Mouse (Mus musculus): ENCODE results near the gene Sh3d21.

Gene Sh3d21

DNA sequence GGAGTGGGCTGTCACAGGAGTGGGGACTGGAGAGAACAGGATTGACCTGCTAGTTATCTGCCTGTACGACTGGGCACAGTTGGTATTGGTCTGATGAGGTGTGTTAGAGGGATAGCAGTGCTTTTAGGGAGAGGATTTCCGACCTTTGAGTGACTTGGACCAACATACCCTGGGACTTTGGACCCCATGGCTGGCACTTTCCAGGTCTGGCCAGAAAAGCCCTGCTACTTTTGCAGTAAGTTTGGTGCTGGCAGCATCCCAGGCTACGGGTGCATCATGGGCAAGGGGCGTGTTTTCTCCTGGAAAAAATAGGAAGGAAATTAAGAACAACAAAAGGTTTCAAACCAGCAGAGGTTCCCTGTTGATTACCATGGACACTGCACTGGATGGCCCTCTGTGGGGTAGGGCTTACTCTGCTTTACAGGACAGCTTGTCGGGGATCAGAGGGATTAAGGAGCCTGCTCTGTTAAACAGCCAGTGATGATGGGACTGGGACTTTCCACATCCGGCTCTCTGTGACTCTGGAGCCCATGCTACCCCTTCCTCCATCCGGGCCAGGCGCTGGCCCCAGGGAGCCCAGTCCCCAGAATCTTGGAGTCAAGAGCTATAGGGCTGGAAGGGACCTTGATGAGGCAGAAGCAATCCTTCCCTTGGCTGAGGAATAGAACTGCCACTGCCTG is 55.1 kb downstream of the Sh3d21 start:
- no peak for DNase-seq (ENCODE audit: low read depth)

DNA sequence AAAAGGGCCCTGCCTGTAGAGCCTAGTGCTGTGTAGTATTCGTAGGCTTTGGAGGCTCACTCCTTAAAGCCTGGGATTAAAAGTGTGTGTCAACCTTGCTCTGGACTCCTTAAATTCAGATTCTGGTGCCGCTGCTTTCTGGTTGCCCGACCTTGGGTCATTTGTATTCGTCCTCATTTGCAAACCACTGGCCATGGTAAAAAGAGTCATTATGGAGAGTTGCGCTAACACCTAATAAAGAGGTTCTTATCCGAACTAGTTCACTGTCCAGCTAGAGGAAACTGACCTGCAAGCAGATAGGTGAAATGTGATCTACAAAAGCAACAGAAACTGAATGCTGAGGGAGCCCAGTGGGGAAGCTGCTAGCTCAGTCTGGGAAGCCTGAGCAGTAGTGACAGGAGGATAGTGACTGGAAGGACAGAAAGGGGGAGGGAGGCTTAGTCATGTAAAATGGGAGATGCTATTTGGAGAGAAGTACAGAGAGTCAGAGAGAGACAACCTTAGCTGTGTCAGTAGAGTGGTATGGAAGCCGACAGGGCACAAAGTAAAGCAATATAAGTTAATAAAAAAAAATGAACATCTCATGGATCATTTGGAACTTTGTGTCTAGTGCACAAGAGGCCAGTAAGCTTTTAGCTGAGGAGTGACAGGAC is 58.0 kb downstream of the Sh3d21 start:
- no peak for DNase-seq (ENCODE audit: low read depth)

DNA sequence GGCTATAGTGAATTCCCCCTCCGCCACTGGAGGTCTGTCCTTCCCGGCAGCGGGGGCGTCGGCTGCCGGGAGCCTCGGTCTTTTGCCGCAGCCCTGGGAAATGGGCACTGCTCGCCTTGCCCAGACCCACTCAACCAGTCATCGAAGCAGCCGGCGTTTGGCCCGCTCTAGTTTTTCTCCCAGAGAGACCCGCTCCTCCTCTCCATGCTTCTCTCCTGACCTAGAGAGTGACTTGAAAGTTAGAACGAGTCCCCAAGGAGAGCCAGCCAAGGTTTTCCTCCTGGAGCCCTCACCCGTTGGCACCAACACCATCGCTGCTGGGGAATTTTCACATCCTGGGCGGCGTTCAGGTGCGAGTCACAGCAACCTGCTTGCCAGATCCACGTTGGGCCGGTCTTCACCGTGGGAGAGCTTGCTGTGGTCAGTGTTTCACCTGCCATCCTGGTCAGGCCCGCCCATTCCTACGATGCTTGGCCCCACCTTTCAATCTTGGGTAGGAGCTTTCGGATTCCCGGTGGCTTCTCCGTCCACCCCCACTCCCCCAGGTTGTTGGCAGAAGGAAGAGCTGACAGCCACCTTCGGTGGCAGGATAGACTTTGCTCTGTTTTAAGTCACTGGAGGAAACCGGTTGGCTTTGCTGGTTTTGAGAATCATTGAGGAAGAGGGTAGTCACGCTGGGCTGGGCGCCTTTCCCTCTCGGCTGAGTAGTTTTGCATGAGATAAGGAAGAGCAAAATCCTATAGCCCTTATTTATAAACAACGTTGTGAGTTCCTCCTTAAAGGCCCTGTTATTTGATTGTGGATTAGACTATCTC is 58.8 kb downstream of the Sh3d21 start:
- DNase-seq (ENCODE audit: low read depth): no peak

DNA sequence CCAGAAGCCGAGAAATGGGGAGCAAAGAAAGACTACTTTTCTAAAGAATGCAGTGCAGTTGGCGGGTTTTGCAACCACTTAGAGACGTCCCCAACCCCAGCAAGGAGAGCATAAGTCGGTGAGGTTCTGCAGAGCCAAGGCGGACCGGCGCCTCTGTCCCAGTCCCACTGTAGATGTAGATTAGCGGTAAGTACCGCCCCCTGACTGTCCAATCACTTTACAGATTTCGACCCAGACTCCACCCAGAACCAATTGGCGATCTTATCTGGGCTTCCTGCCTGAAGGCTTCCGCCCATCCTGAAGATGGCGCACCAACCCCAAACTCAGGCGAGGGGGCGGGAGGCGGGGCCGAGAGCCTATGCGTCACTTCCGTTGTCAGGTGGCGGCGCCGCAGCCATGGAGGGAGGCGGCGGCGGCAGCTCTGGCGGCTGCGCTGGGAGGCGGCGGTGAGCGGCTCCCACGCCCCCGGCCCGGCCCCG is 59.7 kb downstream of the Sh3d21 start, which contains the start of gene Stk40:
Gene Stk40 (plus strand): TSS at position 368 of the 479 bp plus-strand sequence.
- peak; percentile 97 for DNase-seq (ENCODE audit: low read depth)

DNA sequence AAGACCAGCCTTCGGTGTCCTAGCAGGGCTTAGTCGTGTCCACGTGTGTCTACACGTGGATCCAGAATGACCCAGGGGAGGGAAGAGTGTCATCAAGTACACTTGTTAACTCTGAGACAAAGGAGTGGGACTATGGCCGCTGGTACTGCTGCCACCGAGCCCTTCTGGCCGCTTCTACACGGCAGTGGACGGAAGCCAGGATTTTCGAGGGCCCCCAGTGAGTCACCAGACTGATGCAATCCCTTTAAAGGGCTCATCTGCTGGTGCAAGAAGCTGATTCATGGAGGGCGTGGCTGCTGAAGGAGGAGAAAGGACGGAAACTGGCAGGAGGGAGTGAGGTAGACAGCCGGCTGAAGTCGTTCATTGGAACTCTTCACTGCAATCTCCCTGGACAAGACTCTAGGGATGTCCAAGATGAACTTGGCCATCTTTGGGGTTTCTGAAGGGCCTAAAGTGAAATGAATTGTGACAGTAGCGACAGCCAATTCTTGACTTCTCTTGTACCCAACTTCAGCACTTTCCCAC is 60.2 kb downstream of the Sh3d21 start:
- DNase-seq (ENCODE audit: low read depth): peak; percentile 95

DNA sequence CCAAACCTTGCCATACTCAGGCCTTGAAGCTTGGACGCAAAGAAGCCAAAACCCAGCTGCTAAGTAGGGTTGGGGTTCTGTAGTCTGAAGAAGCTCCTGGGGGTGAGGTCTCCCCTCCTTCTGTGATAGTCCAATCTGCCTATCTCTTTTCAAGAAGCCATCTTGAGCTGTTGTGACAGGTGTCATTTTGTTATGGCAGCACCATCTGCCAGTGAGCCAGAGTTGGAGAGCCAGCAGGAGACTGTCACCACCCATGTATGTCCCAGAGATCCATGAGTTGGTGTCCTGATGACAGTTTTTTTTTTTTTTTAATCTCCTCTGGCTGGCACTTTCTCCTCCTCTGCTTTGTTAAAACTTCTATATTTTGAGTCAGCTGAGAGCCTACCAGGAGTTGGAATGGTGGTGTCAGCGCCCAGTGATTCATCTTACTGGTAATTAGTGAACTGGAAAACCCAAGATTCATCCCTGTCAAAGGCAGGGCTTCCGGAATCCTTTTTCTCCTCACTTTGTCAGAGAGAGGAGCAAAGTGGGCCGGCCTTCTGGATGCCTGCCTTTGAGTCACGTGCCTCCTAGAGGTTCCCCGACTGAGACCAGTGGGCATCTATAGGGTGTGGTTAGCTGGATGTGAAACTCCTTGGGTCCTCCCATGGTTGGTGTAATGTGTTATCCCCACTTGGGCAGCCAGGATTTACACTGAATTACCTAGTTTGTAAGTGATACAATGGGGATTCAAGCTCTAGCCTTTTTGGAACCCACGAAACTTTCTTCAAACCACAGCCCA is 61.0 kb downstream of the Sh3d21 start:
- DNase-seq (ENCODE audit: low read depth): no peak

DNA sequence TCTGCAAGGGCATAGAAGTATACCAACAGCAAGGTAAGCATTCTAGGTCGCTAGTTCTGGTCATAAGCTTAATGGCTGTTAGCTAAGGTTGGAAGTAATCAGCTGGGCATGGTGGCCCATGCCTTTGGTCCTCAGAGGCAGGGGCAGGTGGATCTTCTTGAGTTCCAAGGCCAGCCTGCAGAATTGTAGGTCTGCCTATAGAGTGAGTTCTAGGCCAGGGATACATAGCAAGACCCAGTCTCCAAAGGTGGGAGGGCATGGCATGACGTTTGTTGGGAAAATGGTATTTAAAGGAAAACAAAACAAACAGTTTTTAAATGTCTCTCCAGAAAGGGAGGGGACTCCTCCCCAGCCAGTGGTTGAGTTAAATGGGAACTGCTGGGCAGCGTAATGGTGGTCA is 62.5 kb downstream of the Sh3d21 start:
- no peak for DNase-seq (ENCODE audit: low read depth)
